Mouse (Mus musculus): Measurements from ENCODE around the gene Mrvi1. TPM values are rescaled to one million over a fixed set of nuclear protein-coding genes. Genes with fewer than 3 reads are reported as not detected.
"Not testable (repeated sequence)": the region's sequence is repeated elsewhere in the genome, so short reads cannot be mapped to it uniquely, and the experiment has no call there.

Mrvi1 gene
- polyA plus RNA-seq, 1 experiment, result not detected

- TF ChIP-seq CTCF (IDR thresholded peaks at IDR 0.05; ENCODE audit: insufficient read depth, low read depth, low read length), result no peak
- TF ChIP-seq POLR2A (IDR thresholded peaks at IDR 0.05; ENCODE audit: insufficient read depth, low read depth, low read length), result no peak
- 76% methylated on average over 8 of the region's 8 CpGs for WGBS
- H3K4me3 ChIP-seq (ENCODE audit: insufficient read depth, low read depth, low read length), result no peak overlapping the region
- no peaks in the 10 kb centered on the region for H3K4me1 ChIP-seq (ENCODE audit: control insufficient read depth, insufficient read depth, low read length)
- no peak overlapping the region for H3K27ac ChIP-seq (ENCODE audit: insufficient read depth, low read depth, low read length)
These were observed 73.8 kb downstream of the Mrvi1 start for GRCm38 (mm10) chr7:110908209-110909144.

- WGBS, result 94% methylated on average over 2 of the region's 2 CpGs
- Histone ChIP-seq H3K4me1 (ENCODE audit: control insufficient read depth, insufficient read depth, low read length) (no peaks in the 10 kb centered on the region), H3K4me3 (ENCODE audit: insufficient read depth, low read depth, low read length) (no peak overlapping the region), H3K27ac (ENCODE audit: insufficient read depth, low read depth, low read length) (no peak overlapping the region)
- no peak for TF ChIP-seq POLR2A (IDR thresholded peaks at IDR 0.05; ENCODE audit: insufficient read depth, low read depth, low read length)
- TF ChIP-seq CTCF (IDR thresholded peaks at IDR 0.05; ENCODE audit: insufficient read depth, low read depth, low read length), result no peak
These were observed 75.7 kb downstream of the Mrvi1 start for GRCm38 (mm10) chr7:110906566-110906965.

- Histone ChIP-seq H3K4me3 (ENCODE audit: insufficient read depth, low read depth, low read length) (no peak overlapping the region), H3K27ac (ENCODE audit: insufficient read depth, low read depth, low read length) (no peak overlapping the region), H3K4me1 (ENCODE audit: control insufficient read depth, insufficient read depth, low read length) (no peaks in the 10 kb centered on the region)
- TF ChIP-seq POLR2A (IDR thresholded peaks at IDR 0.05; ENCODE audit: insufficient read depth, low read depth, low read length) (no peak), CTCF (IDR thresholded peaks at IDR 0.05; ENCODE audit: insufficient read depth, low read depth, low read length) (no peak)
- WGBS, result 92% methylated on average over 7 of the region's 7 CpGs
These were observed 79.0 kb downstream of the Mrvi1 start for GRCm38 (mm10) chr7:110903226-110903625.

DNA sequence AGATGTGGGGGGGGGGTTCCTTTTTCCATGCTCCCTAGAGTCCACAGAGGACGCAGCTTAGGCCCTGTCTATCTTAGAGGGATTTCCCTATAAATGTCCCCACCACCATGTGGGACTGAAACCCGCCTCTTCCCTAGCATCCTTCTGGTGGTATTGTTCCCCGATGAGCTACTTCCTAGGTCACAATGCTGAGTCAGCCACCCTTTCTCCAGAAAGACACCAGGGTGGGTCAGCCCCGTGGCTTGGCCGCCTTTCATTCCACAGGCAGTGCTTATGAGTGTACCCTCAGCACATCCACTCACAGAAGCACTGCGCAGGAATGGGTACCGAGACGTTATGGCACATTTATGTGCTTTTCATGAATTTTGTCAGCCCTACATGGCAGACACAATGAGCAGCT is 85.1 kb downstream of the Mrvi1 start:
- 88% methylated on average over 8 of the region's 8 CpGs for WGBS
- H3K4me3 ChIP-seq (ENCODE audit: insufficient read depth, low read depth, low read length), result no peak overlapping the region
- H3K4me1 ChIP-seq (ENCODE audit: control insufficient read depth, insufficient read depth, low read length), result no peaks in the 10 kb centered on the region
- no peak overlapping the region for H3K27ac ChIP-seq (ENCODE audit: insufficient read depth, low read depth, low read length)
- no peak for TF ChIP-seq CTCF (IDR thresholded peaks at IDR 0.05; ENCODE audit: insufficient read depth, low read depth, low read length)
- TF ChIP-seq POLR2A (IDR thresholded peaks at IDR 0.05; ENCODE audit: insufficient read depth, low read depth, low read length), result no peak

DNA sequence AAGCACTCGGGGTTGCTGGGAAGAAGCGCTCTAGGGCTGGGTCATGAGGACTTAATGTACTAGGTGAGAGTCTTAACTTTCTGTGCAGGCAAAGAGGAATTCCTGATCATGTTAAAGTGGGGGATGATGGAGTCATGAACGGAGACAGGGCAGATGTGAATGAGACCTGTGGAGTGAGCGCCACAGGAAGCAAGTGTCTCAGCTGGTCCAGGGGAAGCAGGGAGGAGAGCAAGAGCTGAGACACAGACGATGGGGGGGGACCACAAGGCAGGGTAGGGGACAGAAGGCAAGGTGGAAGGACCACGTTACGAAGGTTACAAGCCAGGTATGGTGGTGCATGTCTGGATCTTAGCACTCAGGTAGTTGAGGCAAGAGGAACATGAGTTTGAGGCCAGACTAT is 85.8 kb downstream of the Mrvi1 start:
- Histone ChIP-seq H3K4me1 (ENCODE audit: control insufficient read depth, insufficient read depth, low read length) (no peaks in the 10 kb centered on the region), H3K27ac (ENCODE audit: insufficient read depth, low read depth, low read length) (no peak overlapping the region), H3K4me3 (ENCODE audit: insufficient read depth, low read depth, low read length) (no peak overlapping the region)
- TF ChIP-seq POLR2A (IDR thresholded peaks at IDR 0.05; ENCODE audit: insufficient read depth, low read depth, low read length) (no peak), CTCF (IDR thresholded peaks at IDR 0.05; ENCODE audit: insufficient read depth, low read depth, low read length) (no peak)
- WGBS, result 95% methylated on average over 7 of the region's 7 CpGs

GRCm38 (mm10) chr7:110895772-110896171 is 86.5 kb downstream of the Mrvi1 start:
- 88% methylated on average over 10 of the region's 10 CpGs for WGBS
- not testable (repeated sequence) for H3K4me1 ChIP-seq (ENCODE audit: control insufficient read depth, insufficient read depth, low read length); H3K4me3 ChIP-seq (ENCODE audit: insufficient read depth, low read depth, low read length); H3K27ac ChIP-seq (ENCODE audit: insufficient read depth, low read depth, low read length)

- TF ChIP-seq POLR2A (IDR thresholded peaks at IDR 0.05; ENCODE audit: insufficient read depth, low read depth, low read length) (no peak), CTCF (IDR thresholded peaks at IDR 0.05; ENCODE audit: insufficient read depth, low read depth, low read length) (no peak)
- no peak overlapping the region for H3K4me3 ChIP-seq (ENCODE audit: insufficient read depth, low read depth, low read length)
- WGBS, result 89% methylated on average over 9 of the region's 9 CpGs
- no peak overlapping the region for H3K27ac ChIP-seq (ENCODE audit: insufficient read depth, low read depth, low read length)
- H3K4me1 ChIP-seq (ENCODE audit: control insufficient read depth, insufficient read depth, low read length), result no peaks in the 10 kb centered on the region
These were observed 87.6 kb downstream of the Mrvi1 start for GRCm38 (mm10) chr7:110894673-110895072.

DNA sequence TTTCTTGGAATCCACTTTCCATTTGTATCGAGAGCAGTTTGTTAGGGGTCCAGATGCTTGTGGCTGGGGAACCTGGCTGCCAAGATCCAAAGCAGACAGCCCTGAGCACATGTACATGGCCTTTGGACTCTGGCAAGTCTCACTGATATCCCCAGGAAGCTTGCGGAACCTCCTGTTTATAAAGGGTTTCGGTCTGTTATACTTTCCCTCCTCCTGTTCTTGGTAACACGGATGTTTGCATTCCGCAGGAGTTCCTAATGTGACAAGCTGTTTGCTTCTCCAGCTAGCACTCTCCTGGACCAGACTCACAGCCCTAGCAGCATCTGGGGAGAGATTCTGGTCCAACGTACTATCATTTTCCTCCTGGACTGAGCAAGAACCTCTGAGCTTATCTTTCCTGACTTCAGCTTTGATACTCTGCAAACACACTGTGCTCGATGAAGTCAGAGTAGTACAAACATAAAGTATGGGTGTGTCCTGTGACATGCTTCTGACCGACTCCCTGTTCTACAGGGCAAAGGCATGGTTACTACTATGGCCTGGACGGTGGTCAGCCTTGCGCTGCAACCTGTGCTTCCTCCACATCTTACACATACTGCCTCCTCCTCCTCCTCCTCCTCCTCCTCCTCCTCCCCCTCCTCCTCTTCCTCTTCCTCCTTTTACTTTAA is 88.2 kb downstream of the Mrvi1 start:
- TF ChIP-seq CTCF (IDR thresholded peaks at IDR 0.05; ENCODE audit: insufficient read depth, low read depth, low read length) (no peak), POLR2A (IDR thresholded peaks at IDR 0.05; ENCODE audit: insufficient read depth, low read depth, low read length) (no peak)
- no peaks in the 10 kb centered on the region for H3K4me1 ChIP-seq (ENCODE audit: control insufficient read depth, insufficient read depth, low read length)
- WGBS, result 85% methylated on average over 10 of the region's 10 CpGs
- no peak overlapping the region for H3K4me3 ChIP-seq (ENCODE audit: insufficient read depth, low read depth, low read length)
- H3K27ac ChIP-seq (ENCODE audit: insufficient read depth, low read depth, low read length), result no peak overlapping the region

- TF ChIP-seq POLR2A (IDR thresholded peaks at IDR 0.05; ENCODE audit: insufficient read depth, low read depth, low read length) (no peak), CTCF (IDR thresholded peaks at IDR 0.05; ENCODE audit: insufficient read depth, low read depth, low read length) (no peak)
- Histone ChIP-seq H3K4me1 (ENCODE audit: control insufficient read depth, insufficient read depth, low read length) (no peaks in the 10 kb centered on the region), H3K27ac (ENCODE audit: insufficient read depth, low read depth, low read length) (no peak overlapping the region), H3K4me3 (ENCODE audit: insufficient read depth, low read depth, low read length) (no peak overlapping the region)
- 75% methylated on average over 9 of the region's 9 CpGs for WGBS
These were observed 90.7 kb downstream of the Mrvi1 start for GRCm38 (mm10) chr7:110891501-110891986.

Data from olfactory bulb, adult 2 months (tissue).